In the genomic region with DNA sequence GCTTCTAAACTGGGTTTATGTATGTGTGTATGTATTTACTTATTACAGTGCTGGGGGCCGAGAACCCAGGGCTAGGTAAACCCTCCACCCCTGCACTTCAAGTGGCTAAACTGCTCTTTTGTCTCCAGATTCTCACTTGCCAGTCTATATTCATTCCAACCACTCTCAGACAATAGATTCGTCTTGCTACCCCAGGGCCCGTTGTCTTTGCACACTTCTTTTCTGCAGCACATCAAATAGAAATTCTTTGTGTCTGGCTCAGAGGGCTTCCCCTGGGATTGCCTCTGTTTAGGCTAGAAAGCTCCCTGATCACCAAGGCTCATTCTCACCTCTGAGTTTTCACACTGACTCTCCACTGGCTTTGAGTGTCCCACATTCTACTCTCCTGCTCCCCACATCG, we compare ENCODE assay signal across 27 mouse cellular contexts. TPM values are rescaled to one million over a fixed set of nuclear protein-coding genes. Genes with fewer than 3 reads are reported as not detected.
DNase-seq lines count a peak whose midpoint lies in the region; ATAC-seq and TF ChIP-seq lines count a peak whose summit lies in the region.
"Had no signal": no experiment of that assay in that cellular context is flagged by ENCODE, and none has a peak within 500 bp of the region (broad histone marks: within the 10 kb centered on the region; RNA-seq: fewer than 3 reads in every experiment).

No protein-coding gene starts in this region.

- peaks cover 12% of the 10 kb centered on the region for H3K27me3 ChIP-seq in forebrain, embryonic 10.5 days (ENCODE audit: poor library complexity, severe bottlenecking)
- no peaks in the 10 kb centered on the region for H3K27me3 ChIP-seq in forebrain, postnatal 0 days (ENCODE audit: insufficient read depth, low read length)
- H3K27me3 ChIP-seq in midbrain, embryonic 11.5 days (ENCODE audit: control insufficient read depth, insufficient read depth, low read length) = no peaks in the 10 kb centered on the region
- no peaks in the 10 kb centered on the region for H3K27me3 ChIP-seq in midbrain, postnatal 0 days (ENCODE audit: insufficient read depth, low read length)
- no peaks in the 10 kb centered on the region for H3K27me3 ChIP-seq in hindbrain, embryonic 14.5 days (ENCODE audit: control insufficient read depth, insufficient read depth, low read length)
- no peaks in the 10 kb centered on the region; the same call in 1 of the 2 replicates for H3K27me3 ChIP-seq in kidney, embryonic 16.5 days (ENCODE audit: insufficient read depth, low read length)
- H3K27me3 ChIP-seq: limb, embryonic 12.5 days; lung, embryonic 15.5 days; Patski; stomach, embryonic 15.5 days had no signal

- H3K9ac ChIP-seq in forebrain, postnatal 0 days = no peak overlapping the region
- H3K9ac ChIP-seq in midbrain, embryonic 11.5 days (ENCODE audit: low read length) = no peak overlapping the region
- no peak overlapping the region for H3K9ac ChIP-seq in midbrain, postnatal 0 days (replicated peaks; ENCODE audit: low read length, poor library complexity, severe bottlenecking)
- no peak overlapping the region for H3K9ac ChIP-seq in hindbrain, embryonic 14.5 days
- no peak overlapping the region for H3K9ac ChIP-seq in kidney, embryonic 16.5 days (replicated peaks; ENCODE audit: low read length)
- H3K9ac ChIP-seq: limb, embryonic 12.5 days; liver, embryonic 14.5 days; lung, embryonic 15.5 days; stomach, embryonic 15.5 days had no signal

- H3K4me3 ChIP-seq in forebrain, embryonic 10.5 days = no peak overlapping the region
- no peak overlapping the region for H3K4me3 ChIP-seq in forebrain, postnatal 0 days (ENCODE audit: low read depth, low read length)
- H3K4me3 ChIP-seq in midbrain, embryonic 11.5 days (ENCODE audit: low read depth, low read length) = no peak overlapping the region
- no peak overlapping the region for H3K4me3 ChIP-seq in midbrain, postnatal 0 days (ENCODE audit: low read depth, low read length)
- no peak overlapping the region for H3K4me3 ChIP-seq in hindbrain, embryonic 14.5 days (replicated peaks; ENCODE audit: low read length)
- no peak overlapping the region for H3K4me3 ChIP-seq in kidney, embryonic 16.5 days (ENCODE audit: low read length)
- H3K4me3 ChIP-seq: embryonic facial prominence, embryonic 10.5 days; heart, adult 2 months; limb, embryonic 12.5 days; lung, embryonic 15.5 days; stomach, embryonic 15.5 days had no signal

- ATAC-seq in forebrain, postnatal 0 days = no peak
- no peak for ATAC-seq in midbrain, embryonic 11.5 days (ENCODE audit: low FRiP score)
- ATAC-seq in midbrain, postnatal 0 days (ENCODE audit: low FRiP score) = no peak
- no peak for ATAC-seq in hindbrain, embryonic 14.5 days (ENCODE audit: low FRiP score)
- no peak for ATAC-seq in kidney, embryonic 16.5 days (ENCODE audit: low FRiP score, low TSS enrichment)
- ATAC-seq: CD4-positive, CD25-positive, alpha-beta regulatory T cell, adult 4 months; intestine, postnatal 0 days; Patski had no signal

- H3K27ac ChIP-seq in forebrain, embryonic 10.5 days = 0 out of 2 replicates have a peak overlapping the region, but pooled peaks have one; percentile 6
- no peak overlapping the region for H3K27ac ChIP-seq in forebrain, postnatal 0 days (ENCODE audit: low read depth, low read length)
- no peak overlapping the region for H3K27ac ChIP-seq in midbrain, embryonic 11.5 days (ENCODE audit: low read depth, low read length)
- no peak overlapping the region for H3K27ac ChIP-seq in midbrain, postnatal 0 days (ENCODE audit: low read depth, low read length)
- 0 out of 2 replicates have a peak overlapping the region, but pooled peaks have one; percentile 14 for H3K27ac ChIP-seq in hindbrain, embryonic 14.5 days
- no peak overlapping the region for H3K27ac ChIP-seq in kidney, embryonic 16.5 days (ENCODE audit: low read length)
- H3K27ac ChIP-seq: embryonic facial prominence, embryonic 10.5 days; heart, adult 2 months; kidney, postnatal 0 days; limb, embryonic 12.5 days; liver, embryonic 14.5 days; lung, embryonic 15.5 days; stomach, embryonic 15.5 days had no signal

- WGBS in forebrain, embryonic 10.5 days = 19% methylated on average over 4 of the region's 4 CpGs
- 11% methylated on average over 4 of the region's 4 CpGs for WGBS in forebrain, postnatal 0 days
- 10% methylated on average over 4 of the region's 4 CpGs for WGBS in midbrain, embryonic 11.5 days
- 10% methylated on average over 4 of the region's 4 CpGs for WGBS in midbrain, postnatal 0 days
- 5% methylated on average over 4 of the region's 4 CpGs for WGBS in hindbrain, embryonic 14.5 days
- WGBS in kidney, embryonic 16.5 days = 17% methylated on average over 4 of the region's 4 CpGs

- peaks cover 30% of the 10 kb centered on the region for H3K4me1 ChIP-seq in forebrain, embryonic 10.5 days
- peaks cover under 1% of the 10 kb centered on the region for H3K4me1 ChIP-seq in forebrain, postnatal 0 days (ENCODE audit: insufficient read depth)
- H3K4me1 ChIP-seq in midbrain, embryonic 11.5 days (ENCODE audit: control insufficient read depth, insufficient read depth, low read length) = peaks cover 16% of the 10 kb centered on the region
- no peaks in the 10 kb centered on the region for H3K4me1 ChIP-seq in midbrain, postnatal 0 days (ENCODE audit: insufficient read depth, low read length)
- peaks cover 14% of the 10 kb centered on the region for H3K4me1 ChIP-seq in hindbrain, embryonic 14.5 days (replicated peaks; ENCODE audit: control insufficient read depth, insufficient read depth, low read length)
- peaks cover under 1% of the 10 kb centered on the region for H3K4me1 ChIP-seq in kidney, embryonic 16.5 days (ENCODE audit: insufficient read depth, low read length)

- H3K36me3 ChIP-seq in forebrain, embryonic 10.5 days (replicated peaks) = no peaks in the 10 kb centered on the region
- no peaks in the 10 kb centered on the region for H3K36me3 ChIP-seq in forebrain, postnatal 0 days (ENCODE audit: insufficient read depth)
- no peaks in the 10 kb centered on the region for H3K36me3 ChIP-seq in midbrain, embryonic 11.5 days (ENCODE audit: control insufficient read depth, insufficient read depth, low read length)
- no peaks in the 10 kb centered on the region for H3K36me3 ChIP-seq in midbrain, postnatal 0 days (ENCODE audit: insufficient read depth, low read length)
- no peaks in the 10 kb centered on the region for H3K36me3 ChIP-seq in hindbrain, embryonic 14.5 days (replicated peaks; ENCODE audit: control insufficient read depth, insufficient read depth)
- H3K36me3 ChIP-seq in kidney, embryonic 16.5 days (ENCODE audit: insufficient read depth, low read length) = no peaks in the 10 kb centered on the region
- H3K36me3 ChIP-seq: embryonic facial prominence, embryonic 10.5 days; limb, embryonic 12.5 days; lung, embryonic 15.5 days; stomach, embryonic 15.5 days had no signal

- no peaks in the 10 kb centered on the region for H3K9me3 ChIP-seq in forebrain, embryonic 10.5 days
- no peaks in the 10 kb centered on the region for H3K9me3 ChIP-seq in forebrain, postnatal 0 days (ENCODE audit: low read length)
- no peaks in the 10 kb centered on the region for H3K9me3 ChIP-seq in midbrain, embryonic 11.5 days (ENCODE audit: control insufficient read depth, low read length)
- no peaks in the 10 kb centered on the region for H3K9me3 ChIP-seq in midbrain, postnatal 0 days (ENCODE audit: low read length)
- no peaks in the 10 kb centered on the region for H3K9me3 ChIP-seq in hindbrain, embryonic 14.5 days (ENCODE audit: control insufficient read depth, low read length)
- no peaks in the 10 kb centered on the region for H3K9me3 ChIP-seq in kidney, embryonic 16.5 days (ENCODE audit: low read length)
- H3K9me3 ChIP-seq: embryonic facial prominence, embryonic 10.5 days; limb, embryonic 12.5 days; lung, embryonic 15.5 days; stomach, embryonic 15.5 days had no signal

- no peak overlapping the region for H3K4me2 ChIP-seq in forebrain, postnatal 0 days (ENCODE audit: low read depth)
- no peak overlapping the region for H3K4me2 ChIP-seq in midbrain, embryonic 11.5 days
- H3K4me2 ChIP-seq in midbrain, postnatal 0 days (ENCODE audit: low read depth, low read length, poor library complexity, severe bottlenecking) = no peak overlapping the region
- no peak overlapping the region for H3K4me2 ChIP-seq in hindbrain, embryonic 14.5 days (replicated peaks)
- H3K4me2 ChIP-seq in kidney, embryonic 16.5 days (replicated peaks; ENCODE audit: low read depth, low read length) = no peak overlapping the region
- H3K4me2 ChIP-seq: limb, embryonic 12.5 days; lung, embryonic 15.5 days; stomach, embryonic 15.5 days had no signal

- no peak for TF ChIP-seq CTCF in forebrain, postnatal 0 days (IDR thresholded peaks at IDR 0.05; ENCODE audit: low read depth)
- no peak for TF ChIP-seq CTCF in midbrain, postnatal 0 days (IDR thresholded peaks at IDR 0.05)

- DNase-seq in forebrain, embryonic 10.5 days (ENCODE audit: extremely low spot score, low spot score) = no peak
- DNase-seq in forebrain, postnatal 0 days = no peak
- peak; percentile 91 for DNase-seq in midbrain, embryonic 11.5 days (ENCODE audit: low spot score, missing footprints)
- DNase-seq in midbrain, postnatal 0 days (ENCODE audit: low spot score) = no peak
- DNase-seq in embryo, embryonic 11 days = peak; percentile 37
- DNase-seq in hindbrain, embryonic 14.5 days (ENCODE audit: low spot score) = no peak
- DNase-seq in gastrocnemius, postnatal 4 days (ENCODE audit: low spot score in 2 of 2) = no peak
- DNase-seq: adrenal gland, postnatal 25 days; cerebellum, adult 11-12 months; cerebellum, postnatal 14 days; gastrocnemius, postnatal 10 days; heart, adult 2 months; lung, postnatal 4 days; right cerebral cortex, postnatal 25 days; thymus, adult 18-20 months had no signal

RNA-seq across cellular contexts. Expression of gene Dixdc1, which starts 6.8 kb away (rescaled TPM):
- 22.2 and 23.0 TPM in 2 replicates for polyA plus RNA-seq in forebrain, embryonic 10.5 days (2016; fragmentation: Nextera tagmentation; extraction: Ambion mirVana)
- total RNA-seq in forebrain, postnatal 0 days (2014; rRNA removed) = 54.3 and 59.9 TPM in 2 replicates
- polyA plus RNA-seq in forebrain, postnatal 0 days (2015; fragmentation: Nextera tagmentation; extraction: Ambion mirVana) = 17.1 and 26.8 TPM in 2 replicates
- polyA plus RNA-seq in midbrain, embryonic 11.5 days (2014; fragmentation: Nextera tagmentation; extraction: Ambion mirVana) = 18.5 and 22.9 TPM in 2 replicates
- 33.3 and 52.6 TPM in 2 replicates for total RNA-seq in midbrain, postnatal 0 days (2014; rRNA removed)
- 26.1 and 28.6 TPM in 2 replicates for polyA plus RNA-seq in midbrain, postnatal 0 days (2015; fragmentation: Nextera tagmentation; extraction: Ambion mirVana)
- polyA plus RNA-seq in hindbrain, embryonic 14.5 days (2014; fragmentation: Nextera tagmentation; extraction: Ambion mirVana) = 35.3 and 37.2 TPM in 2 replicates
- 7.7 and 8.6 TPM in 2 replicates for polyA plus RNA-seq in kidney, embryonic 16.5 days (2015; fragmentation: Nextera tagmentation; extraction: Ambion mirVana)
- 10 to 100 TPM; 12.6 to 14.8 TPM for total RNA-seq in gastrocnemius, postnatal 4 days (2021)

RNA-seq across cellular contexts. Expression of gene 2310030G06Rik, which starts 13.8 kb away (rescaled TPM):
- 2.1 and 2.5 TPM in 2 replicates for polyA plus RNA-seq in forebrain, embryonic 10.5 days (2016; fragmentation: Nextera tagmentation; extraction: Ambion mirVana)
- 1.7 and 2.0 TPM in 2 replicates for total RNA-seq in forebrain, postnatal 0 days (2014; rRNA removed)
- 3.2 and 3.8 TPM in 2 replicates for polyA plus RNA-seq in forebrain, postnatal 0 days (2015; fragmentation: Nextera tagmentation; extraction: Ambion mirVana)
- polyA plus RNA-seq in midbrain, embryonic 11.5 days (2014; fragmentation: Nextera tagmentation; extraction: Ambion mirVana) = 0.88 and 1.2 TPM in 2 replicates
- 1.3 and 1.5 TPM in 2 replicates for total RNA-seq in midbrain, postnatal 0 days (2014; rRNA removed)
- polyA plus RNA-seq in midbrain, postnatal 0 days (2015; fragmentation: Nextera tagmentation; extraction: Ambion mirVana) = 2.9 and 3.3 TPM in 2 replicates
- 1.7 and 2.1 TPM in 2 replicates for polyA plus RNA-seq in hindbrain, embryonic 14.5 days (2014; fragmentation: Nextera tagmentation; extraction: Ambion mirVana)
- 12.4 and 13.3 TPM in 2 replicates for polyA plus RNA-seq in kidney, embryonic 16.5 days (2015; fragmentation: Nextera tagmentation; extraction: Ambion mirVana)
- total RNA-seq in gastrocnemius, postnatal 4 days (2021) = 1 to 10 TPM; 2.1 to 2.2 TPM
- total RNA-seq: hematopoietic stem cell, adult 5-6 weeks had no signal
- polyA plus RNA-seq: CD4-positive, CD25-positive, alpha-beta regulatory T cell, adult 4 months had no signal

RNA-seq across cellular contexts. Expression of gene Cryab, which starts 18.6 kb away (rescaled TPM):
- 3.2 and 5.7 TPM in 2 replicates for polyA plus RNA-seq in forebrain, embryonic 10.5 days (2016; fragmentation: Nextera tagmentation; extraction: Ambion mirVana)
- 8.8 and 11.5 TPM in 2 replicates for total RNA-seq in forebrain, postnatal 0 days (2014; rRNA removed)
- 29.9 and 31.2 TPM in 2 replicates for polyA plus RNA-seq in forebrain, postnatal 0 days (2015; fragmentation: Nextera tagmentation; extraction: Ambion mirVana)
- 5.3 and 6.1 TPM in 2 replicates for polyA plus RNA-seq in midbrain, embryonic 11.5 days (2014; fragmentation: Nextera tagmentation; extraction: Ambion mirVana)
- 6.2 and 11.3 TPM in 2 replicates for total RNA-seq in midbrain, postnatal 0 days (2014; rRNA removed)
- polyA plus RNA-seq in midbrain, postnatal 0 days (2015; fragmentation: Nextera tagmentation; extraction: Ambion mirVana) = 18.7 and 19.7 TPM in 2 replicates
- polyA plus RNA-seq in hindbrain, embryonic 14.5 days (2014; fragmentation: Nextera tagmentation; extraction: Ambion mirVana) = 11.9 and 14.9 TPM in 2 replicates
- 54.3 and 57.4 TPM in 2 replicates for polyA plus RNA-seq in kidney, embryonic 16.5 days (2015; fragmentation: Nextera tagmentation; extraction: Ambion mirVana)
- 100 to 1,000 TPM; 649 to 722 TPM for total RNA-seq in gastrocnemius, postnatal 4 days (2021)
- polyA plus RNA-seq: CD4-positive, CD25-positive, alpha-beta regulatory T cell, adult 4 months had no signal

RNA-seq across cellular contexts. Expression of gene Hspb2, which starts 19.6 kb away (rescaled TPM):
- polyA plus RNA-seq in forebrain, embryonic 10.5 days (2016; fragmentation: Nextera tagmentation; extraction: Ambion mirVana) = 0.69 and 1.1 TPM in 2 replicates
- 0.23 and 0.52 TPM in 2 replicates for total RNA-seq in forebrain, postnatal 0 days (2014; rRNA removed)
- polyA plus RNA-seq in forebrain, postnatal 0 days (2015; fragmentation: Nextera tagmentation; extraction: Ambion mirVana) = 0.98 and 2.2 TPM in 2 replicates
- polyA plus RNA-seq in midbrain, embryonic 11.5 days (2014; fragmentation: Nextera tagmentation; extraction: Ambion mirVana) = 0.48 and 0.81 TPM in 2 replicates
- total RNA-seq in midbrain, postnatal 0 days (2014; rRNA removed) = 1.1 and 5.2 TPM in 2 replicates
- 2.5 and 2.6 TPM in 2 replicates for polyA plus RNA-seq in midbrain, postnatal 0 days (2015; fragmentation: Nextera tagmentation; extraction: Ambion mirVana)
- 0.83 and 1.8 TPM in 2 replicates for polyA plus RNA-seq in hindbrain, embryonic 14.5 days (2014; fragmentation: Nextera tagmentation; extraction: Ambion mirVana)
- polyA plus RNA-seq in kidney, embryonic 16.5 days (2015; fragmentation: Nextera tagmentation; extraction: Ambion mirVana) = 5.2 and 6.0 TPM in 2 replicates
- 100 to 1,000 TPM; 135 to 140 TPM for total RNA-seq in gastrocnemius, postnatal 4 days (2021)
- total RNA-seq: hematopoietic stem cell, adult 5-6 weeks had no signal
- polyA plus RNA-seq: CD4-positive, CD25-positive, alpha-beta regulatory T cell, adult 4 months; neural tube, embryonic 14.5 days had no signal

RNA-seq across cellular contexts. Expression of gene Fdxacb1, which starts 35.5 kb away (rescaled TPM):
- polyA plus RNA-seq in forebrain, embryonic 10.5 days (2016; fragmentation: Nextera tagmentation; extraction: Ambion mirVana) = 12.2 and 14.5 TPM in 2 replicates
- 9.6 and 19.1 TPM in 2 replicates for total RNA-seq in forebrain, postnatal 0 days (2014; rRNA removed)
- 9.3 and 10.4 TPM in 2 replicates for polyA plus RNA-seq in forebrain, postnatal 0 days (2015; fragmentation: Nextera tagmentation; extraction: Ambion mirVana)
- 11.4 and 12.0 TPM in 2 replicates for polyA plus RNA-seq in midbrain, embryonic 11.5 days (2014; fragmentation: Nextera tagmentation; extraction: Ambion mirVana)
- total RNA-seq in midbrain, postnatal 0 days (2014; rRNA removed) = 9.7 and 14.1 TPM in 2 replicates
- 9.2 and 13.1 TPM in 2 replicates for polyA plus RNA-seq in midbrain, postnatal 0 days (2015; fragmentation: Nextera tagmentation; extraction: Ambion mirVana)
- 10.1 and 10.7 TPM in 2 replicates for polyA plus RNA-seq in hindbrain, embryonic 14.5 days (2014; fragmentation: Nextera tagmentation; extraction: Ambion mirVana)
- polyA plus RNA-seq in kidney, embryonic 16.5 days (2015; fragmentation: Nextera tagmentation; extraction: Ambion mirVana) = 13.0 and 13.1 TPM in 2 replicates
- total RNA-seq in gastrocnemius, postnatal 4 days (2021) = 1 to 10 TPM; 5.9 to 6.9 TPM

Comparison
In these comparisons a context has a peak if more than half of its experiments do, and no peak if none do; other contexts are left out.
1. DNase-seq: peak in midbrain, embryonic 11.5 days (single experiment) and embryo, embryonic 11 days (single experiment); none in forebrain, embryonic 10.5 days (single experiment), forebrain, postnatal 0 days (single experiment), midbrain, postnatal 0 days (single experiment), hindbrain, embryonic 14.5 days (single experiment) and gastrocnemius, postnatal 4 days (0 of 2).
2. H3K27ac ChIP-seq: peak in forebrain, embryonic 10.5 days (single experiment) and hindbrain, embryonic 14.5 days (single experiment); none in forebrain, postnatal 0 days (single experiment), midbrain, embryonic 11.5 days (single experiment), midbrain, postnatal 0 days (single experiment) and kidney, embryonic 16.5 days (single experiment).